Mouse (Mus musculus): ENCODE data around the gene Hist1h1a. TPM values are rescaled to one million over a fixed set of nuclear protein-coding genes. Genes with fewer than 3 reads are reported as not detected.
A peak's percentile ranks its signal among the peaks of the same experiment; 100 is the strongest.
"Not testable (repeated sequence)": the region's sequence is repeated elsewhere in the genome, so short reads cannot be mapped to it uniquely, and the experiment has no call there.

Hist1h1a gene
- total RNA-seq, 1 experiment from 2014 or later = 64.8 TPM

DNA sequence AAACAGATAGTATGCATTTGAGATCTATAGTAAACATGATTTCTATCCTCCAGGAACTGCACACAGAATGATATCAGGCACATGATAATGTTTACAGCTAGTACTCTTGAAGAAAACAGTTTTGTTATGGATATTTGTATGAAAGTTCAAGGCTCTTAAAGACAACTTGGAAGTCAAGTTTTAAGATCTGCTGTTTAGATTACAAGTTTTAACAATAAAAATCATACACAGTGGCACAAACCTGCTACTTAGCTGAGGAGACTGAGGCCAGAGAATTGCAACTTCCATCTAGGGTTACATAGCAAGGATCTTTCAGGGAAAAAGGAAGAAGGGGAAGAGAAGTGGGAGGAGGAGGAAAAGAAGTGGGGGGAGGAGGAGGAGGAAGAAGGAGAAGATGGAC, 8.5 kb upstream of the Hist1h1a start:
- ATAC-seq (replicated peaks; ENCODE audit: insufficient number of reproducible peaks, low FRiP score, low TSS enrichment, poor library complexity, severe bottlenecking) = no peak

DNA sequence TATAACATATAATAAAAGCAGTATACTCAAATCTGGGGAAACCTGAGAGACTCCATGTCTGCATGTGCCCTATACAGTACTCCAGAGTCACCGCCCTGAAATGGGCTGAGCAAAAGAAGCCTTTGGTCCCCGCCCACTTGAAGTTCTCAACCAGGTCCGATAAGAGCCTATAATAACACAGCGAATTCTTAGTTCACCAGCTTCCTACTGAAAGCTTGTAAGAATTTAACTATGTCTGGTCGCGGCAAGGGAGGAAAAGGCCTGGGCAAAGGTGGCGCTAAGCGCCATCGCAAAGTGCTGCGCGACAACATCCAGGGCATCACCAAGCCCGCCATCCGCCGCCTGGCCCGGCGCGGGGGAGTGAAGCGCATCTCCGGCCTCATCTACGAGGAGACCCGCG, 6.7 kb upstream of the Hist1h1a start, which contains the start of gene Hist1h4b:
Gene Hist1h4b, plus strand, starts transcription at position 224 of the 400 bp plus-strand sequence.
- peak; percentile 61 for ATAC-seq (replicated peaks; ENCODE audit: insufficient number of reproducible peaks, low FRiP score, low TSS enrichment, poor library complexity, severe bottlenecking)

DNA sequence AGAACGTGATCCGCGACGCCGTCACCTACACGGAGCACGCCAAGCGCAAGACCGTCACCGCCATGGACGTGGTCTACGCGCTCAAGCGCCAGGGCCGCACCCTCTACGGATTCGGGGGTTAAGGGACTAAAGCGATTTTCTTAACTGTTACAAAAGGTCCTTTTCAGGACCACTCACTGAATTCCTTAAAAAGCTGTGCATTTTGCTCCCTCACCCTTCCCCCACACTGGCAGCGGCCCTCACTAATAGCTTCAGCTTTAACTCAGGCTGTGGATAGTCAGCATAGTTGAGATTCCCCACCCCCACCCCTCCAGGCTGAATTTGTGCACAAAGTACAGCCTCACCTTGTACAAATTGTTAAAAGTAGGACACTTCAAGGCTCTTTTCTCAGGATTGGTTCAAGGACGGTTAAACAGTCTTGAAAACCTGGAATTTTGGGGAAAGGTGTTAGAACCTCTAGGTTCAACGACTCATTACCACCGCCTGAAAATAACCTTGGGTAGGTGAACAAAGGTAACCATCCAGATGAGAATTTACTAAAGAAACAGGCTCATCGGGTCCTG, 6.2 kb upstream of the Hist1h1a start:
- ATAC-seq (replicated peaks; ENCODE audit: insufficient number of reproducible peaks, low FRiP score, low TSS enrichment, poor library complexity, severe bottlenecking) = no peak

DNA sequence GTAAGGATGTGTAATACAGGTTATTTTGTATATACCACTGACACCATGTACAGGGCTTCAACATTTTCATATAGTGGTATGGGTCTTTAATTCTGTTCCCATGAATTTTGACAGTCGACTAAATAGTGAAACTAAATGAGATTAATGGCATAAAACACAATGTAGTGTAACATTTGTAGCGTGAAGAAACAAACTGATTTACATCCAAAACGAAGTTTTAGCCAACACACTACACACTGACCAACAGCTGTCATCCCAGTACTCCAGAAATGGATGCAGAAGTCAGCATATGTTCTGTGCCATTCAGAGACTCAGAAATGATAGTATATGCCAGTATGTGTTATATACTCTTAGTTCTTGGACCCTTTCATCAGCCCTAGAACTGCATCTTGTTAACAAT, 5.5 kb upstream of the Hist1h1a start:
- no peak for ATAC-seq (replicated peaks; ENCODE audit: insufficient number of reproducible peaks, low FRiP score, low TSS enrichment, poor library complexity, severe bottlenecking)

DNA sequence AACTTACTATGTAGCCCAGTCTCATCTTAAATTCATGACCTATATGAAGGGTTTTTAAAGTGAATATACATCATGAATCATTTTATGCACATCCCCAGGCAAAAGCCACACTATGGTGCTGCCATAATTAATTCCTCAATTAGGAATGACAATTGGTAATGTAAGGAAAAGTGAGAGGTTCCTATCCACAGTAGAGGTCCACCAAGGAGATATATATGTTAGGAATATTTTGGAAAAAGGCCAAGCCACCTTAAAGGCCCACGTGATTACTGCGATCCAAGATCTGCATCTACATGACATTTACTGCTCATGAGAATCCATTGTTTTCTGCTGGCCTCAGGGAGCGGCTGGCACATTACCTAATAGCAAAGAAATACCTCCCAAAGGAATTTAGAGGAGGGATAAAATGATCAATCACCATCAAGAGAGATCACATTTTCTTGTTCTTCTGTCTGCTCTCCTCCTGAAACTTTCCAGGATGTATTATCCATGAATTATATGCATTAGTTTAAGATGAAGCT, 4.2 kb upstream of the Hist1h1a start:
- ATAC-seq (replicated peaks; ENCODE audit: insufficient number of reproducible peaks, low FRiP score, low TSS enrichment, poor library complexity, severe bottlenecking) = no peak

DNA sequence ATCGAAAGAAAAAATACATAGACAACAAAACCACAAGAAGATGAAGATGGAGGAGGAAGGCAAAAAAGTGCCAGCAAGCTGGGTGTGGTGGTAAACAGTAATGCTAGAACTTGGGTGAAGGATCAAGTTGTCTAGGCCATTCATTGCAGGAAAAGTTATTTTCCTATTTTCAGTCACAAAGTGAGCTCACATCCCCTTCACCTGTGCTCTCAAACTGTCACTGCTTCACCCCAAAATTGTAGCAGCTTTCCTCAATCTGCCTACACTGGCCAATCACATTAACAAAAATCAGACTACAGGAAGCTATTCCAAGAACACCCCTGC, 3.6 kb upstream of the Hist1h1a start:
- ATAC-seq (replicated peaks; ENCODE audit: insufficient number of reproducible peaks, low FRiP score, low TSS enrichment, poor library complexity, severe bottlenecking) = no peak

DNA sequence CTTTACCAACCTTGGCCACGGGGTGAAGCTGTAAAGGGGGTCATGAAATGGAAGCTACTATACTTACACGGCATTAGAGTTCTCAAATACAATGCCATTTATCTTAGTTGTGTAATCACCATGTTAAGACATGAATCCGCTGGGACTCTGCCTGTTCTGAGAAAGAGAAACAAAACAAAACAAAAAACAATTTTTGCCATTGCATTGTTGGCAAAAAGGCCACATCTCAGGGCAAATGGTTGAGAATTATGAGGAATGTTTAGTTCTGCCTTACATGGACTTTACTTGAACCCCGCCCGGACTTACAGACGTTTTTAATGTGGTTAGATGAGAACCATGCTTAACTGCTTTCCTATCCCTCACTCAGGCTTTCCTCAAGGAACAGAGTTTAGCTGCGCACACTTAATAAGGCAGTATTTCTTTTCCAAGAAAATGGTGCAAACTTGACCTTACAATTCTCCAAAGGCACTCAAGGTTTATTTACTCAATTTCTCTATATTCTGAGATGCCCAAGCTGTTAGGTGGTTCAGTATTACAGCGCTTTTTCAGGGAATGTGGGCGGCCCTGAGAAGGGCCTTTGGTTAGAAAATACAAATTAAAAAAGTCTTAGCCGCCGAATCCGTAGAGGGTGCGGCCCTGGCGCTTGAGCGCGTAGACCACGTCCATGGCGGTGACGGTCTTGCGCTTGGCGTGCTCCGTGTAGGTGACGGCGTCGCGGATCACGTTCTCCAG, 3.1 kb upstream of the Hist1h1a start:
- ATAC-seq (replicated peaks; ENCODE audit: insufficient number of reproducible peaks, low FRiP score, low TSS enrichment, poor library complexity, severe bottlenecking) = no peak

DNA sequence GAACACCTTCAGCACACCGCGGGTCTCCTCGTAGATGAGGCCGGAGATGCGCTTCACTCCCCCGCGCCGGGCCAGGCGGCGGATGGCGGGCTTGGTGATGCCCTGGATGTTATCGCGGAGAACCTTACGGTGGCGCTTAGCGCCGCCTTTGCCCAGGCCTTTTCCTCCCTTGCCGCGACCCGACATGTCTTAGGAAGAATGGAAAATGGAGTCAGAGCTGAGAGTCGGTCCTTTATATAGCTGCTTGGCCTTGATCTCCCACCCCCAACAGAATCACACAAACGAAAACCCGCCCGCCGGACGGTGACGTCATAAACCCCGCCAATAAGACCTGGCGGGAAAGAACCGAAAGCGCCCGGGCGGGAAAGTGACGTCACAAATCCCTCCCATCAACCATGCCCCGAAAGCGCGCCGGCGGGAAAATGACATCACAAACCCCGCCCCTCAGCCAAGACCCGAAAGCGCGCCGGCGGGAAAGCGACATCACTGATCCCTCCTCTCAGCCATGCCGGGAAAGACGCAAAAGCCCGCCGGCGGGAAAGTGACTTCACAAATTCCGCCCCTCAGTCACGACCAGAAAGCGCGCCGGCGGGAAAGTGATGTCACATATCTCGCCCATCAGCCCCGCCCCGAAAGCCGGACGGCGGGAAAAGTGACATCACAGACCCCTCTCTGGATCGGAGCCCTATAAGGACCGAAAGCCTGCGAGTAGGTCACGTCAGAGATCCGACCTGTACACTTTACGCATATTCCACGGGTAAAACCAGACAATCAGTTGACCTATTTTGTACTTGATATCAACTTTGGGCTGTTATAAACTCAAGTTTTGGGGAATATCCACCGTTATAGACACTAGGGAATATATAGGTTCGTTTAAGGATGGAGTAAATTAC, 2.2 kb upstream of the Hist1h1a start, which contains the start of gene Hist1h4a:
Gene Hist1h4a, minus strand, starts transcription at position 259 of the 893 bp plus-strand sequence.
- peak; percentile 61 for ATAC-seq (replicated peaks; ENCODE audit: insufficient number of reproducible peaks, low FRiP score, low TSS enrichment, poor library complexity, severe bottlenecking)

DNA sequence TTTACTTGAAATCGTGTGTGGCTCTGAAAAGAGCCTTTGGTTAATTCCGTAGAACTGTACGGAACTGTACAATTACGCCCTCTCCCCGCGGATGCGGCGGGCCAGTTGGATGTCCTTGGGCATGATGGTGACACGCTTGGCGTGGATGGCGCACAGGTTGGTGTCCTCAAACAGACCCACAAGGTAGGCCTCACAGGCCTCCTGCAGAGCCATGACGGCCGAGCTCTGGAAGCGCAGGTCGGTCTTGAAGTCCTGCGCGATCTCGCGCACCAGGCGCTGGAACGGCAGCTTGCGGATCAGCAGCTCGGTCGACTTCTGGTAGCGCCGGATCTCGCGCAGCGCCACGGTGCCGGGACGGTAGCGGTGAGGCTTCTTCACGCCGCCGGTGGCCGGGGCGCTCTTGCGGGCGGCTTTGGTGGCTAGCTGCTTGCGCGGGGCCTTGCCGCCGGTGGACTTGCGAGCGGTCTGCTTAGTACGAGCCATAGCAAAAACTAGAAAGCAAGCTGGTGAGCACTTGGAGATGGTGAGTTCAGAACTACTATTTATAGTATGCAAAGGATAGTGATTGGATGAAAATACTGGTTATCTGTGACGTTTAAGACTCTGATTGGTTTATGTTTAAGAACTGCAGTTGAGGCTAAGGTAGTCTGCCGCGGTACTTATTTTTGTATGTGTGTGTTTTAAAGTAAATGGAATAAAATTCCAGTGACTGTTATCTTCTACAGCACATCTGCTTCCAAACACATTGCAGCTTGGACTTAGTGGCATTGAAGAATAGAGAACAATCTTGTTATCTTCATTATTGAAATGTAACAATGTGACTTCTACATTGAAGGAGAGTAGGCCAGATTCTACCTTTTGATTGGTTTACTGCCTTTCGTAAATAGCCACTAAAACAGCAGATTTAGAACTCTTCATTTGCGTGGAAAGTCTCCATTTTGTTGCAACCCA, 1.3 kb upstream of the Hist1h1a start, which contains the start of gene Hist1h3a:
Gene Hist1h3a, minus strand, starts transcription at position 516 of the 951 bp plus-strand sequence.
- peak; percentile 65 for ATAC-seq (replicated peaks; ENCODE audit: insufficient number of reproducible peaks, low FRiP score, low TSS enrichment, poor library complexity, severe bottlenecking)

DNA sequence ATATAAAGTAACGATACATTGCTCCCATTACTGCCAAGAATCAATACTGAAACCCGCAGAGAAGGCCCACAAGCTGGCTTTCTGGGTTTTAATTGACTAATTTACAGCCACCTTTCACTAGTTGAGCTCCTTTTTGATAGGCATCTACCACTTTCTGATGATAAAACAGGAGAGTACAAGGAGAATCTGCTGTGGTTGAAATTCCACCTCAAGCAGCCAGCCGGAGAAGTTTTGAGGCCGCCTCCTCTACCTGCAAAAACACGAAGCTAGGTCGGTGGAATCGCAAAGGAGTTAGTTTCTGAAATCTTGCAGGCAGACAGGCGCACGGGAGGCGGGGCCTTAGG, 252 bp upstream of the Hist1h1a start:
- ATAC-seq (replicated peaks; ENCODE audit: insufficient number of reproducible peaks, low FRiP score, low TSS enrichment, poor library complexity, severe bottlenecking) = no peak

DNA sequence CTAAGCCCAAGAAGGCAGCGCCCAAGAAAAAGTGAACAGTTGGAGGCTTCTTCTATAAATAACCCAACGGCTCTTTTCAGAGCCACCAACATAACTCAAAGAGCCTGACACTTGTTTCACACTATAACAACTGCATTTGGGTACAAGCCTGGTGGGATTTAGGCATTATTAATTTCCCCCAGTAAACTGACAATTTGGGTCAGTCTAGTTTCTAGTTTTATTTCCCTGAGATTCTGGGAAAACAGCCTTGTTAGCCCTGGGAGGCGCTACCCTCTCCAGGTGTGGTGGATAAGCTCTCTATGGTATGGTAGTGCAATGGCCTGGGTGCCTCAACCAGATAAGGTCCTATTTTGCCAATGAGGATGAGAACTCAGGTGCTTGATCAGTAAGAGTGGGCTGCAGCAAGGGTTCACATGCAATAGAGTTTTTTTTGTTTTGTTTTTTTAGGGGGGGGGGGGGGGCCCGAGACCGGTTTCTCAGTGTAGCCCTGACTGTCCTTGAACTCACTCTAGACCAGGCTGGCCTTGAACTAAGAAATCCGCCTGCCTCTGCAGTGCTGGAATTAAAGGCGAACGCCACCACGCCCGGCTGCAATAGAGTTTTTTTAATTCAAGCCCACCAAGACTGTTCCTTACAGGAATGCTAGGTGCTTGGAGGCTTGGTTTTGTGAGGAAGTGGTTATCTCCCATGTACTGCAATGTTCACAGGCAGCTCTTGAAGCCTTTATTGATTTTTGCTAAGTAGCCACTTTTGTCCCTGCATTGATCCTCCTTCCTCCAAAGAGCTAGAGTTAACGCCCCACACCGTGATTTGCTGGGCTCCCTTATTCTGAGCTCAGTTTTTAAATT, 1.1 kb downstream of the Hist1h1a start:
- no peak for ATAC-seq (replicated peaks; ENCODE audit: insufficient number of reproducible peaks, low FRiP score, low TSS enrichment, poor library complexity, severe bottlenecking)

DNA sequence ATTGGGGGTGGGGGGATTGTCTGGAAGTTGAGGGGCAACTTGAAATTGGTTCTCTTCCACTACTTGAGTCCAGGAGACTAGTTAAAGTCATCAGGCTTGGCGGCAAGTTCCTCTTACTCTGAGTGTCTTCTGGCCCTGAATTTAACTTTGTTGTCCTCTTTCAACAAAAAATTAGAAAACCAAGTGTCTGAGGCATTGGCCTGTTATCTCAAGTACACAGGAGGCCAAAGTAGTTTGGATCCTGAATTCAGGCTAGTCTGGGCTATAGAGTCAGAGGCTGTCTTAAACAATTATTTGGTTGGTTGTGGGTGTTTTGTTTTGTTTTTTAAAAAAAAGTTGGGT, 1.7 kb downstream of the Hist1h1a start:
- no peak for ATAC-seq (replicated peaks; ENCODE audit: insufficient number of reproducible peaks, low FRiP score, low TSS enrichment, poor library complexity, severe bottlenecking)

DNA sequence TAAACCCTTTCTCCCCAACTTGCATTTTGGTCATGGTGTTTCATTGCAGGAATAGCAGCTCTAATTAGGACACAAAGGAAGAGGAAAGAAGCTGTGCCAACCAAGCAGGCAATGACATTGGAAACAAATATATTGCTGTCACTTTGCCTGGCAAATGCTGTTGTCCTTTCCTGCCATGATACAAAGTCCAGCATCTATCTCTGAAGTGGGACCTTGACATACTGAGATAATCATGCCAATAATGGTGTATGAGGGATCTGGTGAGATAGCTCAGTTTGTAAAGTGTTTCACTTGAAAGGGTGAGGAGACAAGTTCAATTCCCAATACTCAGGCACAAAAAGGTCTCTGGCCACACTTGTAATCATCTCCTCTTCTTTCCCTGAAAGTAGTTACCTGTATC, 3.3 kb downstream of the Hist1h1a start:
- no peak for ATAC-seq (replicated peaks; ENCODE audit: insufficient number of reproducible peaks, low FRiP score, low TSS enrichment, poor library complexity, severe bottlenecking)

DNA sequence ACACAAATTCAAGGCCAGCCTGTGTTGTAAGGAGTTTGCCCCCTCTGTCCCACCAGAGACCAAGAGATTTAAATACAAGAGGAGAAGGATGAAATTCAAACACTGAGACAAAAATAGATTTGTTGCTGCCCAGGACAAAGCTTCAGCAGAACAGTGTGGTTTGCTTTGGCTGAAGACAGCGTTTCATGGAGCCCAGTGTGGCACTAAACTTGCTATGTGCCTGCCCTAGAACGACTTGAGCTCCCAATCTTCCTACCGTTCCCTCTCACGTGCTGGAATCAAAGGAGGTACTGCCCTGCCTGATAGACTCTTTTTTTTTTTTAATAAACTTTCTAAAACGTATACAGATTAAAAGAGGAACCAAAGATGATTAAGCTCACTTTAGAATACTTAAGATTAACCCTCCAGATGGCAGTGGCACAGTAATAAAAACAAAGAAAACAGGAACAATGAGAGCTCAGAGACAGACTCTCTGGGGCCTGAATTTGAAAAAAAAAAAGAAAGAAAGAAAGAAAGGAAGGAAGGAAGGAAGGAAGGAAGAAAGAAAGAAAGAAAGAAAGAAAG, 5.5 kb downstream of the Hist1h1a start:
- ATAC-seq (replicated peaks; ENCODE audit: insufficient number of reproducible peaks, low FRiP score, low TSS enrichment, poor library complexity, severe bottlenecking) = no peak

DNA sequence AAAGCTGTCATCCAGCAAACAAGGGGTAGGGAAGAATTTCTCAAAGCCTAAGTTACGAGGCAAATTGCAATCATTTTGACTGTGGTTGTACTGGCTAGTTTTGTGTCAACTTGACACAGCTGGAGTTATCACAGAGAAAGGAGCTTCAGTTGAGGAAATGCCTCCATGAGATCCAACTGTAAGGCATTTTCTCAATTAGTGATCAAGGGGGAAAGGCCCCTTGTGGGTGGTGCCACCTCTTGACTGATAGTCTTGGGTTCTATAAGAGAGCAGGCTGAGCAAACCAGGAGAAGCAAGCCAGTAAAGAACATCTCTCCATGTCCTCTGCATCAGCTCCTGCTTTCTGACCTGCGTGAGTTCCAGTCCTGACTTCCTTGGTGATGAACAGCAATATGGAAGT, 6.1 kb downstream of the Hist1h1a start, which contains the start of gene Trim38:
Gene Trim38, plus strand, starts transcription at position 301 of the 400 bp plus-strand sequence.
- not testable (repeated sequence) for ATAC-seq (replicated peaks; ENCODE audit: insufficient number of reproducible peaks, low FRiP score, low TSS enrichment, poor library complexity, severe bottlenecking)

DNA sequence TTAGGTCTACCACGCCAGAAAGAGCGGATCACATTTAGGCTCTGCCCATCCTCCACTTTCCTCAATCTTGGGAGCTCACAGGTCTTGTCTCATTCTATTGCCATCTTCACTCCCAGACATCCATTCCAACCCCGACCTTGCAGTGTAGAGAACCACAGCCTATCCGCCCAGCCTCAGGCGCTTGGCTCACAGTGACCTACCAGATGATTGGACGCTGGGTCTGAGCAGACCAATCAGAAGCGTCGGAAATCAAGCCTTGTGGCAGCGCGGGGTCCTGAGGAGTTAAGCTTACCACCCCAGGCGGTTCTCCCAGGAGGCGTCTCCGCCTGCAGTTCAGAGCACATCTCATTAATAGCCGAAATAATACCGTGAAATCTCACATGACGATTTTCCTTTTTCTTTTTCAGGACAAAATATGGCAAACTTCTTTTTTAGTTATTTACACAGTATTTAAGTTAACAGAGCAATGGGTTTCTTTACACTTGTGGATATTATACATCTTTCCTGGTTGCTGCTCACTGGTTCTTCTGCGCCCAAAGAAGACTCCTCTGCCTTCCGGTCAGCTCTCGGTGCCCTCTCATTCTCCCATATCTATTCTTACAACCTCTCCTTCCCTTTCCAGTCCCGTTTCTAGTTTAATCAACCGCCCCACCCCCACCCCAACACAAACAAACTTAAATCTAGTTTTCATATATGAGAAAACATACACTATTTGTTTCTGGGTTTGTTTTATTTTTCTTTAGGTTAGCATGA, 9.3 kb downstream of the Hist1h1a start:
- ATAC-seq (replicated peaks; ENCODE audit: insufficient number of reproducible peaks, low FRiP score, low TSS enrichment, poor library complexity, severe bottlenecking) = peak; percentile 50; the same call in 1 of the 2 replicates

DNA sequence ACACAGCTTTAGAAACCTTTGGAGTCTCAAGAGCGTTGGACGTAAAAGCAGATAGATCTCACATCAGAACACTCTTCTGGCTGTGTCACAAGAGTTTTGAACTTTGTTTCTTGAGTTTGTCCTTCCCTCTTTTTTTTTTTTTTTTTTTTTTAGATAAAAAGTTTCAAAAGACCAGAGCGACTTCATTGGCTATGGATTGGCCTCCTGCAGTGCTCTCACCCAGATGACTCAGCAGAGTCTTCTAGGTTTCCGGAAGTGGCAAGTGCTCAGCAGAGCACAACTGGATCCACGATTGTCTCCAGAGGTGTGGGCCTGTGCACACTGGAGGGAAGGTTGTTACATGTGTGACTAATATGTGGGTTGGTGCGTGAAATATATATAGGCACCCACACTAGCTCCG, 14.9 kb downstream of the Hist1h1a start:
- no peak for ATAC-seq (replicated peaks; ENCODE audit: insufficient number of reproducible peaks, low FRiP score, low TSS enrichment, poor library complexity, severe bottlenecking)
